Mouse (Mus musculus): ENCODE measurements around the gene AI837181. TPM values are rescaled to one million over a fixed set of nuclear protein-coding genes. Genes with fewer than 3 reads are reported as not detected.
"Not testable (repeated sequence)": the region's sequence is repeated elsewhere in the genome, so short reads cannot be mapped to it uniquely, and the experiment has no call there.

Gene AI837181
- 20.3 and 23.7 TPM in 2 replicates for total RNA-seq (2015)
- total RNA-seq (2017): 8.9 and 15.6 TPM in 2 replicates

- ATAC-seq (ENCODE audit: poor library complexity, severe bottlenecking): peak; percentile 95
Measured at GRCm38 (mm10) chr19:5424782-5425741, at the start of gene AI837181, which contains the start of gene Drap1. Gene AI837181, plus strand, starts transcription at chr19:5425144. Gene Drap1, minus strand, starts transcription at chr19:5424979.

- no peak for ATAC-seq (ENCODE audit: poor library complexity, severe bottlenecking)
Measured at GRCm38 (mm10) chr19:5377446-5377845, 47.5 kb upstream of the AI837181 start.

- ATAC-seq (ENCODE audit: poor library complexity, severe bottlenecking): no peak
Measured at GRCm38 (mm10) chr19:5383326-5383725, 41.6 kb upstream of the AI837181 start.

GRCm38 (mm10) chr19:5384715-5385114 is 40.2 kb upstream of the AI837181 start:
- ATAC-seq (ENCODE audit: poor library complexity, severe bottlenecking): no peak

- ATAC-seq (ENCODE audit: poor library complexity, severe bottlenecking): no peak
Measured at GRCm38 (mm10) chr19:5388011-5388441, 36.9 kb upstream of the AI837181 start.

GRCm38 (mm10) chr19:5388588-5389242 is 36.2 kb upstream of the AI837181 start, which contains the start of gene Sart1:
Gene Sart1, minus strand, starts transcription at chr19:5388703.
- ATAC-seq (ENCODE audit: poor library complexity, severe bottlenecking): peak; percentile 96

GRCm38 (mm10) chr19:5389647-5390046 is 35.3 kb upstream of the AI837181 start:
- ATAC-seq (ENCODE audit: poor library complexity, severe bottlenecking): peak; percentile 64

GRCm38 (mm10) chr19:5390416-5390815 is 34.5 kb upstream of the AI837181 start:
- ATAC-seq (ENCODE audit: poor library complexity, severe bottlenecking): no peak

GRCm38 (mm10) chr19:5392892-5393291 is 32.1 kb upstream of the AI837181 start:
- ATAC-seq (ENCODE audit: poor library complexity, severe bottlenecking): no peak

GRCm38 (mm10) chr19:5394168-5394567 is 30.8 kb upstream of the AI837181 start:
- ATAC-seq (ENCODE audit: poor library complexity, severe bottlenecking): no peak

- ATAC-seq (ENCODE audit: poor library complexity, severe bottlenecking): no peak
Measured at GRCm38 (mm10) chr19:5395371-5395770, 29.6 kb upstream of the AI837181 start.

GRCm38 (mm10) chr19:5401073-5401472 is 23.9 kb upstream of the AI837181 start:
- not testable (repeated sequence) for ATAC-seq (ENCODE audit: poor library complexity, severe bottlenecking)

- no peak for ATAC-seq (ENCODE audit: poor library complexity, severe bottlenecking)
Measured at GRCm38 (mm10) chr19:5402293-5402692, 22.7 kb upstream of the AI837181 start, which contains the start of gene Tsga10ip. Gene Tsga10ip, minus strand, starts transcription at chr19:5402526.

- ATAC-seq (ENCODE audit: poor library complexity, severe bottlenecking): 0 out of 2 replicates have a peak, but pooled peaks have one; percentile 16
Measured at GRCm38 (mm10) chr19:5405924-5406323, 19.0 kb upstream of the AI837181 start.

GRCm38 (mm10) chr19:5406531-5407126 is 18.3 kb upstream of the AI837181 start:
- peak; percentile 59 for ATAC-seq (ENCODE audit: poor library complexity, severe bottlenecking)

GRCm38 (mm10) chr19:5407133-5407532 is 17.8 kb upstream of the AI837181 start:
- peak; percentile 75 for ATAC-seq (ENCODE audit: poor library complexity, severe bottlenecking)

GRCm38 (mm10) chr19:5408057-5409001 is 16.6 kb upstream of the AI837181 start:
- ATAC-seq (ENCODE audit: poor library complexity, severe bottlenecking): peak; percentile 58

- ATAC-seq (ENCODE audit: poor library complexity, severe bottlenecking): no peak
Measured at GRCm38 (mm10) chr19:5409068-5409467, 15.9 kb upstream of the AI837181 start.

- ATAC-seq (ENCODE audit: poor library complexity, severe bottlenecking): no peak
Measured at GRCm38 (mm10) chr19:5410641-5411040, 14.3 kb upstream of the AI837181 start.

GRCm38 (mm10) chr19:5411961-5412360 is 13.0 kb upstream of the AI837181 start:
- ATAC-seq (ENCODE audit: poor library complexity, severe bottlenecking): no peak

All from megakaryocyte, adult 5-6 weeks (primary cell).